Mouse (Mus musculus) neural tube, embryonic 15.5 days (tissue): ENCODE measurements around the gene Idh2. TPM values are rescaled to one million over a fixed set of nuclear protein-coding genes. Genes with fewer than 3 reads are reported as not detected.

Experiments used
- ATAC-seq: fragments of 200-750 bp; cut with Nextera tagmentation; 2 replicates; pipeline ENCODE4 v1.8.0; 2017; ENCODE audit warnings: mild to moderate bottlenecking, moderate TSS enrichment, moderate library complexity; ENCODE audit not compliant: low FRiP score
- H3K27ac ChIP-seq: fragments of 300-500 bp; sonication (generic); replicated peaks from 2 replicates; pipeline ENCODE4 v1.5.1; 2015; ENCODE audit warnings: mild to moderate bottlenecking, inconsistent platforms
- H3K27me3 ChIP-seq: fragments of 300-500 bp; sonication (generic); replicated peaks from 2 replicates; pipeline ENCODE4 v1.6.1; 2015; ENCODE audit warnings: inconsistent platforms
- H3K36me3 ChIP-seq: fragments of 300-500 bp; sonication (generic); 2 replicates; pipeline ENCODE4 v1.6.1; 2015; ENCODE audit warnings: inconsistent platforms
- H3K4me1 ChIP-seq: fragments of 300-500 bp; sonication (generic); 2 replicates; pipeline ENCODE4 v1.6.1; 2015; ENCODE audit warnings: inconsistent platforms
- H3K4me2 ChIP-seq: fragments of 300-500 bp; sonication (generic); 2 replicates; pipeline ENCODE4 v1.6.1; 2015; ENCODE audit warnings: inconsistent platforms, mild to moderate bottlenecking, moderate library complexity
- H3K4me3 ChIP-seq: fragments of 300-500 bp; sonication (generic); replicated peaks from 2 replicates; pipeline ENCODE4 v1.5.1; 2015; ENCODE audit warnings: mild to moderate bottlenecking, inconsistent platforms
- H3K9ac ChIP-seq: fragments of 300-500 bp; sonication (generic); replicated peaks from 2 replicates; pipeline ENCODE4 v1.6.1; 2015; ENCODE audit warnings: mild to moderate bottlenecking, inconsistent platforms
- H3K9me3 ChIP-seq: fragments of 300-500 bp; sonication (generic); replicated peaks from 2 replicates; pipeline ENCODE4 v1.6.1; 2016; ENCODE audit warnings: inconsistent platforms
- WGBS: fragments of 180-500 bp; shearing (Covaris S2); methylation state at CpG from one replicate; pipeline ENCODE4 v1.1.7; 2015; ENCODE audit warnings: mixed read lengths; 5-methylcytosine and 5-hydroxymethylcytosine counted together
- polyA plus RNA-seq: library from polyadenylated mRNA; unstranded; fragments of >200 nt; fragmentation: Nextera tagmentation; extraction: Ambion mirVana; gene quantifications from 2 replicates; pipeline ENCODE4 v1.2.1, GENCODE M21; 2015

The Idh2 gene
- polyA plus RNA-seq, 1 experiment from 2014 or later: 200 TPM

DNA sequence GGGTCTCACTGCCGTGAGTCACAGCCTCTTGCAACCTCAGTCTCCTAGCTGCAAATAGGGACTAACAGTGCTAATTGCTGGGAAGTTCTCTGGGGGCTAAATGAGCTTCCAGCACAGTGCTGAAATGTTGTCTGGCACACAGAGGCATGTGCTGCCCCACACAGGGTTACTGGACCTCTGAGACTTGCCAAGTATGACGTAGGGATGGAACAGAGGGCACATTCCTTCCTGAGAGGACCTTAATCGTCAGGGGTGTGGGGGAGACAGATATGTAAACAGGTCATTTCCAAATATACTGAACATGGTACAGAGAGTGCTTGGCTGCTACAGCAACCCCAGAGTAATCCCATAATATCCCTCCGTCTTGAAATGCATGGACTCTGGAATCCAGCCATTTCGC is 5.9 kb upstream of the Idh2 start:
- no peaks in the 10 kb centered on the region for H3K36me3 ChIP-seq
- H3K27me3 ChIP-seq: no peaks in the 10 kb centered on the region
- H3K4me1 ChIP-seq: peaks cover 2% of the 10 kb centered on the region
- no peak overlapping the region for H3K27ac ChIP-seq
- H3K4me3 ChIP-seq: no peak overlapping the region
- WGBS: 66% methylated on average over 5 of the region's 5 CpGs
- ATAC-seq: no peak
- no peak overlapping the region for H3K4me2 ChIP-seq
- no peaks in the 10 kb centered on the region for H3K9me3 ChIP-seq
- no peak overlapping the region for H3K9ac ChIP-seq

DNA sequence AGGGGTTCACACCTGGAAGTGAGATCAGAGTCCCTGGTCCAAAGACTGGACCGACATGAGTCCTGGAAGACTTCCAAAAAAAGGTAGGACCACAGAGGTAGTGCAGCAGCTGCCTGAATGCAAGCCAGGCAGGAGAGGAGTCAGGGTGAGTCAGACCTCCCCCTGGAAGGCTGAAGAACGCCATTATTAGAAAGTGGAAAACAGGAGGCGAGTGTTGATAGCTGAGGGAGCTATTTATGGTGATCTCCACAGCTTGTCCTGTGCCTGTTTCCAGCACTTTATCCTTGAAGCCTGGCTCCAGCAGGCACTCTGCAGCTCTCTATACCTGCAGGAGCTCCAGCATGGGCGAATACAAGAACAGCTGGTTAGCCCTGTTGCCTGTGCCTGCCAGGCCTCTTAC is 4.0 kb upstream of the Idh2 start:
- Histone ChIP-seq H3K36me3 (no peaks in the 10 kb centered on the region), H3K27me3 (no peaks in the 10 kb centered on the region), H3K4me3 (no peak overlapping the region), H3K9me3 (no peaks in the 10 kb centered on the region), H3K4me1 (peaks cover 12% of the 10 kb centered on the region), H3K27ac (no peak overlapping the region), H3K9ac (no peak overlapping the region), H3K4me2 (no peak overlapping the region)
- 74% methylated on average over 4 of the region's 4 CpGs for WGBS
- ATAC-seq: no peak

DNA sequence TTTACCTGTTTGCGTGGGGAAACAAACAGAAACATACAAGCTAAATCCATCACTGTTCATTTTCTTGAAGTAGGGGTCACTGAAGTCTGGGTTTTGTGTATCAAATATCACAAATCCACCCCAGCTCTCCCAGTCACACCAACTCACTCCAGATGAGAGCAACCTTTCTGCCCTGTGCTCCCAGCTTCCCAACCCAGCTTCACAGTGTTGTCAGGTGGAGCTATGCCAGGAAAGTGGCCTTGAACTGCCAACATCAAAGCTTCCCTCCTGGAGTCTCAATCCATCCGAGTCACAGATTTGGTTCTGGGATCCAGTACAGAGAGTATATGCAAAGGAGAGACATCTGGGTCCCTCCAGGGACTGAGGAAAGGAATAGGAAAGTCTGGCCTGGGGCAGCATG is 966 bp upstream of the Idh2 start:
- Histone ChIP-seq H3K27ac (peak overlapping the region; percentile 96; the same call in 1 of the 2 replicates), H3K36me3 (no peaks in the 10 kb centered on the region), H3K27me3 (no peaks in the 10 kb centered on the region), H3K4me1 (peaks cover 41% of the 10 kb centered on the region), H3K4me2 (peak overlapping the region; percentile 78), H3K9ac (0 out of 2 replicates have a peak overlapping the region, but pooled peaks have one; percentile 97), H3K4me3 (peak overlapping the region; percentile 94; the same call in 1 of the 2 replicates), H3K9me3 (no peaks in the 10 kb centered on the region)
- no peak for ATAC-seq
- WGBS: 83% methylated on average over 2 of the region's 2 CpGs

DNA sequence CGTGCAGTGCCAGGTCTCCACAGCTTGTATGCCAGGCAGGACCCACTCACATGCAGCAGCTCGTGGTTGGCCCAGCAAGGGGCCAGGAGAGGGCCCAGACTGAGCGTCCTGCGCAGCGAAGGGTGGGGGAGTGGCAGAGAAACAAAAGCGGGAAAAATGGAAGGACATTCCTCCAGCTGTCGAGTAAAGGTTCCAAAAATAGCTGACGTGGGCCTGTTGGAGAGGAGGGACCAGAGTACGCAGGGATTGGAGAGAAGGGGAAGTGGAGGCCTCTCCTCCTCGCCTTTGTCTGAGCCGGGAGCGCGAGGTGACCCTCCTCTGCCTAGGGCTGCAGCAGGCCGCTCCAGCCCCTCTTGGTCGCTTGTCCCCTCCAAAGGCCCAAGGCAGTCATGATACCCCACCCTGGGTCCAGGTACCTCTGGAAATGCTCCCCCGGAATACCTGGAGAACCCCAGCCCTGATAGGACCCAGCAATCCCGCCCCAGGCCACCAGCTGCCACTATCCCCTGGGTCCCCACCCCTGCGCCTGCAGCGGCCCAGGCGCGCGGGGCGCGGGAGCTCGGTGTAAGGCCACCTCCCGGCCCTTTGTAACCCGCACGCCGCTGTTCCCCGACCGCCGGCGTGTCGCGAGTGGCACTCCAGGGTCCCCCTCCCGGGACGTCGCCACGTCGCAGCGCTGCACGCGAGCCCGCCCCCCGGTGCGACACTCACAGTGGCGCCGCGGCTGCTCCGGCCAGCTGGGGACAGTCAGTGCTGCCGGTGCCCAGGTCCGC is 555 bp downstream of the Idh2 start:
- Histone ChIP-seq H3K36me3 (no peaks in the 10 kb centered on the region), H3K4me2 (peak overlapping the region; percentile 78), H3K27me3 (no peaks in the 10 kb centered on the region), H3K4me3 (peak overlapping the region; percentile 94), H3K4me1 (peaks cover 41% of the 10 kb centered on the region), H3K9me3 (no peaks in the 10 kb centered on the region), H3K9ac (peak overlapping the region; percentile 97), H3K27ac (peak overlapping the region; percentile 96)
- peak; percentile 80 for ATAC-seq
- WGBS: under 1% methylated on average over 52 of the region's 52 CpGs

DNA sequence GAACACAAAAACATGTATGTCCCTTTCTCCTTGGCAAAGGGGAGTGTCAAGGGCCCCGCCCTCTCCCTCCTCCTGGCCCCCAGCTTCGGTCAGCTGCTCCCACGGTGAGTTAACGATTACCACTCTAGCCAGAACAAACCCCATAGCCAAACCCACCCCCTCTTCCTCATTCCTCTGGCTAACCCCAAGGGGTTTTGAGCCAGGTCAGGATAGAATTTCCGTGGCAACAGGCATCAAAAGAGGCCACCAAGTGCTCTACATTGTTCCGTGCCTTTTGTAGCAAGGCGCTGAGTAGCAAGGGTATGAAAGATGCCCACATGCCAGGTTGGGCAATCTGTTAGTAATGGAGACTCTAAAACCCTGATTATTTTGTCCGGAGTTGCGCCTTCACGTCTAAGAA is 1.2 kb downstream of the Idh2 start:
- H3K4me3 ChIP-seq: peak overlapping the region; percentile 94
- H3K9ac ChIP-seq: peak overlapping the region; percentile 97
- H3K9me3 ChIP-seq: no peaks in the 10 kb centered on the region
- H3K36me3 ChIP-seq: no peaks in the 10 kb centered on the region
- H3K4me1 ChIP-seq: peaks cover 41% of the 10 kb centered on the region
- peak overlapping the region; percentile 96 for H3K27ac ChIP-seq
- H3K4me2 ChIP-seq: peak overlapping the region; percentile 78
- no peaks in the 10 kb centered on the region for H3K27me3 ChIP-seq
- 0 out of 2 replicates have a peak, but pooled peaks have one; percentile 6 for ATAC-seq
- 3% methylated on average over 10 of the region's 10 CpGs for WGBS

DNA sequence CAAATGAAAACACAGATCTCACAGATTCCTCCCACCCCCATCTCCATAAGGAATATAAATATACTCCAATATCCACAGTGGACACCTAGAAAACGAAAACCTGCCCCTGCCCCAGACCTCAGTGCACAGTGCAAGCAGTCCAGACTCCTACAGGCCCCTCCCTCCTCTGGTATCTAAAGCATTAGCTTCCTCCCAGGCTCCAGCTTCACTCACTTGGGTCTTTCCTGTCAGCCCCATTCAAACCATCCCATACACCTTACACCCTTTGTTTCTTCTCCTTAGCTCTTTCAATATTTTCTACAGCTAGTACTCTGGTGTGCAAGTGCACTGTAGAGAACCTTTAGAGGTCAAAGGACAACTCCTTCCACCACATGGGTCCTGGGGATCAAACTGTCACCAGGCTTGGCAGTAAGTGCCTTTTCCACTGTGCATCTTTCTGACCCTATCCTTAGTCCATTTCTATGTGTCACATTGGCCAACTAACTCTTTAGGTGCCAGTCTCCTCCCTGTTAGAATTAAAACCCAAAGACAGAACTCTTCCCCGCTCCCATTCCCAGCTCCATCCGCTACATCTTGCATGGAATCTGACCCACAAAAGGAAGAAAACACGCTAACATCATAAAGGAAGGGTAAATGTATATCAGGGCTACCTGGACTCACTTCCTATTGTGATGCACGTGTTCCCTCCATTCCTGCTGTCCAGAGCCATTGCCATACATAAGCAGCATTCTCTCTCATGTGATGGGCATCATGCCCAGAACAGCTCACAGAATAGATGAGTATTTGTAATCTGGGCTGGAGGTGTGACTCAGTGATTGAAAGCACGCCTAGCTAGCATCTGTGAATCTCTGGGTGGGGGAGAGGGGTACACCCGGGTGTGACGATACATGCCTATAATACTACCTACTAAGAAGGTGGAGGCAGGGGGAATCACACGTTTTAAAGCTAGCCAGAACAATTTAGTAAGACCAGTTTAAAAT is 3.8 kb downstream of the Idh2 start:
- Histone ChIP-seq H3K9ac (no peak overlapping the region), H3K27ac (no peak overlapping the region), H3K9me3 (no peaks in the 10 kb centered on the region), H3K4me3 (no peak overlapping the region), H3K4me2 (no peak overlapping the region), H3K36me3 (no peaks in the 10 kb centered on the region), H3K4me1 (peaks cover 41% of the 10 kb centered on the region), H3K27me3 (no peaks in the 10 kb centered on the region)
- ATAC-seq: no peak
- WGBS: 76% methylated on average over 9 of the region's 9 CpGs

DNA sequence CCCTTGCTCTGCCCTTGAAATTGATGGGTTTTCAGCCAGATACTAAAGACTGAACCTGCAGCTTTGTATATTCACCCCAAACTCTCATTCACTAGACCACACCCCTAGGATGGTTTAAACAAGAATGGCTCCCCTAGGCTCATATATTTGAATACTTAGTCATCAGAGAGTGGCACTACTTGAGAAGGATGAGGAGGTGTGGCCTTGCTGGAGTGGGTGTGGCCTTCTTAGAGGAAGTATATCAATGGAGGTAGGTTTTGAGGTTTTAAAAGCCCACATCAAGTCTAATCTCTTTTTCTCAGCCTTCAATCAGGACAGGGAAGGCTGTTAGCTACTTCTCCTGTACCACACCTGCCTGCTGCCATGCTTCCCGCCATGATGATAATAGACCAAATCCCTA is 8.8 kb downstream of the Idh2 start:
- ATAC-seq: no peak
- H3K9me3 ChIP-seq: no peaks in the 10 kb centered on the region
- 100% methylated on average over 1 of the region's 1 CpGs for WGBS
- H3K36me3 ChIP-seq: peaks cover 16% of the 10 kb centered on the region; the same call in 1 of the 2 replicates
- no peak overlapping the region for H3K9ac ChIP-seq
- peaks cover 3% of the 10 kb centered on the region for H3K4me1 ChIP-seq
- H3K4me2 ChIP-seq: no peak overlapping the region
- no peak overlapping the region for H3K27ac ChIP-seq
- H3K4me3 ChIP-seq: no peak overlapping the region
- no peaks in the 10 kb centered on the region for H3K27me3 ChIP-seq

DNA sequence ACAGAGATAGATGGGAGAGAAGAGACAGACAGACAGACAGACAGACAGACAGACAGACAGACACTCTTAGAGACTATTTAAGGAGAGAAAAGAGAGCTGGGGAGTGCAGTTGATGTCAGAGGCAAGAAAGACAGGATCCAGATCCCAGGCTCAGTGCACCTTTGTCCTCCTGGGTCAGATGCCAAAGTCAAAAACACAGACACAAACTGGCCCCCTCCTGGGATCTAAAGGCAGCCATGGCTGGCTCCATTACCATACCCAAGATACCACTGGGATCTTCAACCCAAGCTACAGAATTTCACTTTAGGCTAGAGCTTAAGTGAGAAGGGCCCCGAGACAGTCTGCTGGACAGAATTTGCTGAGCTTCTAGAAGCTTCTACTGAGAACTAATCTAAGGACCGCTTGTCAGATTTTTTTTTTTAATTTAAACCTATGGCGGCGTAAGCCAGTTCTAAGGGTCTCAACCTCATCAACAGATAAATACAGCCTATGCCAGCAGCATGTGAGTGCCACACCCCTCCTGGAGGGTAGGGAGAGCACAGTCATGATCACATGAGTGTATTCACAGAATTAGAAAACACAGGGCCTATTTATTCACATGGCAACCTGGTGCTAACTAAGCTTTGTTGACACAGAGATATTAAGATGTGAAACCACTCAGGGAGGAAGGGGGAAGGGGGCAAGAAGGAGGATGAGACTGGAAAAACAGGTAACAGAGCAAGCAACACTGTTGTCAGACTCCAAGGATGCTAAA is 9.4 kb downstream of the Idh2 start:
- H3K9me3 ChIP-seq: no peaks in the 10 kb centered on the region
- 97% methylated on average over 4 of the region's 4 CpGs for WGBS
- peaks cover 22% of the 10 kb centered on the region for H3K36me3 ChIP-seq
- H3K4me2 ChIP-seq: no peak overlapping the region
- no peak overlapping the region for H3K27ac ChIP-seq
- H3K4me1 ChIP-seq: no peaks in the 10 kb centered on the region
- no peak for ATAC-seq
- H3K4me3 ChIP-seq: no peak overlapping the region
- no peak overlapping the region for H3K9ac ChIP-seq
- H3K27me3 ChIP-seq: no peaks in the 10 kb centered on the region

DNA sequence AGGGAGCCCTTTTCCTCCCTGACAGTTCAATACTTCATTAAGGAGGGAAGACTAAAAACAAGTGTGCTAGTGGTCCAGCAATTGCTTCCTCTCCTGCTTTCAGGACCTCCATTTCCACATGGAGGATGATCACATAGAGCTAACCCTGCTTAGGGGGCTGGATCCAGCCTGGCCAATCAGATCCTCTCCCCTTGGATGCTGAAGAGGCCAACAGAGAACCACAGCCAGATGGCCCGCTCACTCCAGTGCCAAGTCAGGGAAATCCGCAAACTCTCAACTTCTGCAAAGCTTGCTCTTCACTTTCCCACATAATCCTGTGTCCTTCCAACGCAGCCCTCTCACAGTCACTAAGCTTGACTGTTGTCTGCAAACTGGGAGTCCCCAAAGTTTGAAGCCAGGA is 11.9 kb downstream of the Idh2 start:
- WGBS: 85% methylated on average over 3 of the region's 3 CpGs
- no peak for ATAC-seq
- peaks cover 47% of the 10 kb centered on the region for H3K36me3 ChIP-seq

DNA sequence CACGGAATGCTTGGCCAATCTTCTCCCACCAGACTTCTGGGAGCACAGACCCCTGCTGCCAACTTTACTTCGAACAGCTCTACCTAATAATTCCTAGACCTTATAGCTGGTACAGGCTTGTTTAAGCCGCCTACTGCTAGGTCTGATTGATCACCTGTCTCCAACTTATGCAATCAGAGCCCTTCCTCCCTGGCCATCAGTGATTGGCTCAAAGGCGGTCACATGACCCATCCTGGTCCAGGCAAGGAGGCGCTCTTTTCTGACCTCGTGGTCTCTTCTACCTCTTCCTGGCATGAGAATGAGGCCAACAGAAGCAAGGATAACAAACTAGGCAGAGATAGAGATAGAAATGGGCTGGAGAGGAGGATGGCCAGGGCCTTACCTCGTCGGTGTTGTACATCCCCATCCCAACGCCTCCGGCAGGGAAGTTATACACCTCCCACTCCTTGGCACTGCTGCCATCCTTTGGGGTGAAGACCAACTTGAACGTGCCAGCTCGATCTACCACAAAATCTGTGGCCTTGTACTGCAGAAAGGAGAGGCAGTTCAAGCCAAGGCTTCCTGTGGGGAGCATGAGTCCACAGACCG is 16.7 kb downstream of the Idh2 start:
- Histone ChIP-seq H3K4me3 (no peak overlapping the region), H3K4me2 (no peak overlapping the region), H3K27ac (no peak overlapping the region), H3K9ac (no peak overlapping the region), H3K4me1 (no peaks in the 10 kb centered on the region), H3K27me3 (no peaks in the 10 kb centered on the region), H3K36me3 (peaks cover 94% of the 10 kb centered on the region), H3K9me3 (no peaks in the 10 kb centered on the region)
- WGBS: 95% methylated on average over 13 of the region's 13 CpGs
- no peak for ATAC-seq

More for the DNA sequence above, 11.9 kb downstream of the Idh2 start:
- no peaks in the 10 kb centered on the region for H3K9me3 ChIP-seq
- H3K27ac ChIP-seq: no peak overlapping the region
- H3K4me3 ChIP-seq: no peak overlapping the region
- no peaks in the 10 kb centered on the region for H3K4me1 ChIP-seq
- H3K9ac ChIP-seq: no peak overlapping the region
- no peaks in the 10 kb centered on the region for H3K27me3 ChIP-seq
- H3K4me2 ChIP-seq: no peak overlapping the region
